Mouse (Mus musculus) E14TG2a.4 (cell line): Measurements from ENCODE around the gene Nhsl1.
A peak's percentile ranks its signal among the peaks of the same experiment; 100 is the strongest.
"Not testable (repeated sequence)": the region's sequence is repeated elsewhere in the genome, so short reads cannot be mapped to it uniquely, and the experiment has no call there.

Source experiments
- H3K27me3 ChIP-seq: 2 replicates; pipeline ENCODE4 v1.6.1; 2014; ENCODE audit warnings: low read length, control low read depth; ENCODE audit not compliant: insufficient read depth
- H3K36me3 ChIP-seq: 2 replicates; pipeline ENCODE4 v1.6.1; 2014; ENCODE audit warnings: low read length, control low read depth; ENCODE audit not compliant: insufficient read depth
- H3K4me1 ChIP-seq: replicated peaks from 2 replicates; pipeline ENCODE4 v1.6.1; 2014; ENCODE audit warnings: low read depth, low read length, control low read depth
- H3K4me3 ChIP-seq: replicated peaks from 2 replicates; pipeline ENCODE4 v1.5.1; 2014; ENCODE audit warnings: mild to moderate bottlenecking, low read length
- H3K9me3 ChIP-seq: 2 replicates; pipeline ENCODE4 v1.6.1; 2014; ENCODE audit warnings: low read length, control low read depth
- CTCF ChIP-seq: conservative IDR thresholded peaks from 2 replicates; pipeline ENCODE4 v1.5.1; 2014; ENCODE audit warnings: low read length
- NANOG ChIP-seq: IDR thresholded peaks from 2 replicates; pipeline ENCODE4 v1.6.1; 2014; ENCODE audit warnings: borderline replicate concordance, low read length, mixed read lengths
- POU5F1 ChIP-seq: IDR thresholded peaks from 2 replicates; pipeline ENCODE4 v1.6.1; 2014; ENCODE audit warnings: low read length, borderline replicate concordance

Gene Nhsl1

DNA sequence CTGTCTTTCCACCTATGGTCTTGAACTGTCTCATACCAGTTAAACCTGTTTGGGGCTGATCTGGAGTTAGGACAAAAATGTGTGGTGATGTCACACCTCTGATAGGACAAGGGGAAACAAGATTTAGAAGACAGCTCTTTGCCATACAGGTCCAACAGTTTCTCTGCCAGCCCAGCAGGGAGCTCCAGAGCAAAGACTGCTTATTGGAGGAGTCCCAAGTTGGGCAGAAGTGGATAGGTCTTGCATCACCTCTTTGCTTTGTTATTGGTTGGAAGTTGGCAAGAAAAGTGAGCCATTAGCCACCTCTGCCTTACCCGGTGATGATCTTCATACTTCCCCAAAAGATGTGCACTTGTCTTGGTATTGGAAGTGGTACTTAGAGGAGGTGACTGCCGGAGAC lies 218.1 kb downstream of the Nhsl1 start:
- TF ChIP-seq POU5F1: no peak
- no peak for TF ChIP-seq CTCF
- no peak for TF ChIP-seq NANOG
- H3K36me3 ChIP-seq: no peaks in the 10 kb centered on the region; the same call in 1 of the 2 replicates
- peaks cover 7% of the 10 kb centered on the region for H3K4me1 ChIP-seq
- no peaks in the 10 kb centered on the region for H3K9me3 ChIP-seq
- no peak overlapping the region for H3K4me3 ChIP-seq
- peaks cover 1% of the 10 kb centered on the region for H3K27me3 ChIP-seq

- no peaks in the 10 kb centered on the region for H3K9me3 ChIP-seq
- TF ChIP-seq POU5F1 (no peak), CTCF (no peak), NANOG (no peak)
- no peaks in the 10 kb centered on the region for H3K36me3 ChIP-seq
- H3K27me3 ChIP-seq: peaks cover 39% of the 10 kb centered on the region
- H3K4me1 ChIP-seq: peaks cover 25% of the 10 kb centered on the region
- H3K4me3 ChIP-seq: peak overlapping the region; percentile 75
These were observed 226.5 kb downstream of the Nhsl1 start for GRCm38 (mm10) chr10:18545309-18545708.

GRCm38 (mm10) chr10:18545813-18546235 lies 227.0 kb downstream of the Nhsl1 start, which contains the start of gene Hebp2:
Gene Hebp2, minus strand, starts transcription at chr10:18546076.
- Histone ChIP-seq H3K36me3 (no peaks in the 10 kb centered on the region), H3K9me3 (no peaks in the 10 kb centered on the region), H3K4me1 (peaks cover 28% of the 10 kb centered on the region), H3K4me3 (peak within 1 kb of the TSS; percentile 75), H3K27me3 (peaks cover 39% of the 10 kb centered on the region)
- no peak for TF ChIP-seq NANOG
- peak; percentile 31; the same call in 1 of the 2 replicates for TF ChIP-seq CTCF

GRCm38 (mm10) chr10:18547381-18547780 lies 228.6 kb downstream of the Nhsl1 start:
- Histone ChIP-seq H3K4me3 (no peak overlapping the region), H3K4me1 (peaks cover 28% of the 10 kb centered on the region), H3K9me3 (no peaks in the 10 kb centered on the region), H3K36me3 (no peaks in the 10 kb centered on the region), H3K27me3 (peaks cover 39% of the 10 kb centered on the region)
- no peak for TF ChIP-seq POU5F1

- Histone ChIP-seq H3K4me1 (peaks cover 28% of the 10 kb centered on the region), H3K36me3 (no peaks in the 10 kb centered on the region), H3K27me3 (peaks cover 39% of the 10 kb centered on the region), H3K9me3 (no peaks in the 10 kb centered on the region), H3K4me3 (peak overlapping the region; percentile 75)
- TF ChIP-seq NANOG (no peak), CTCF (no peak), POU5F1 (no peak)
These were observed 230.8 kb downstream of the Nhsl1 start for GRCm38 (mm10) chr10:18549321-18550216.

GRCm38 (mm10) chr10:18559076-18559475 lies 240.3 kb downstream of the Nhsl1 start:
- not testable (repeated sequence) for H3K36me3 ChIP-seq, H3K27me3 ChIP-seq, H3K9me3 ChIP-seq
- Histone ChIP-seq H3K4me1 (peaks cover 11% of the 10 kb centered on the region), H3K4me3 (peak overlapping the region; percentile 41; the same call in 1 of the 2 replicates)

DNA sequence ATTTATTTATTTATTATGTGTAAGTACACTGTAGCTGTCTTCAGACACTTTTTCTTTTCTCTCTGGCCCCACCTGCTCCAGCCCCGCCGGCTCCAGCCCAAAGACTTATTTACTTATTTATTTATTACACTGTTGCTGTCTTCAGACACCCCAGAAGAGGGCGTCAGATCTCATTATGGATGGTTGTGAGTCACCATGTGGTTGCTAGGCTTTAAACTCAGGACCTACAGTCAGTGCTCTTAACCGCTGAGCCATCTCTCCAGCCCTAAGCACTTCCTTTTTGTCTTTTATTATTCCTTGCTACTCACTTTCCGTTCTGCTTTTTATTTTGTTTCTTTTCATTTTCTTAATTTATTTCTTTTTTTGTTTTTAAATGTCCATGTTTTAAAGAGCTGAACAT lies 242.7 kb downstream of the Nhsl1 start:
- TF ChIP-seq CTCF (no peak), POU5F1 (no peak), NANOG (no peak)

GRCm38 (mm10) chr10:18562940-18563339 lies 244.2 kb downstream of the Nhsl1 start:
- Histone ChIP-seq H3K36me3 (no peaks in the 10 kb centered on the region), H3K27me3 (0 out of 2 replicates have a peak, but pooled peaks cover 4% of the 10 kb centered on the region)
- TF ChIP-seq CTCF: peak; percentile 78
- TF ChIP-seq NANOG: no peak

More for the DNA sequence above, 242.7 kb downstream of the Nhsl1 start:
- Histone ChIP-seq H3K9me3 (peaks cover 4% of the 10 kb centered on the region; the same call in 1 of the 2 replicates), H3K27me3 (0 out of 2 replicates have a peak, but pooled peaks cover 4% of the 10 kb centered on the region), H3K36me3 (no peaks in the 10 kb centered on the region), H3K4me1 (peaks cover 17% of the 10 kb centered on the region), H3K4me3 (no peak overlapping the region)

DNA sequence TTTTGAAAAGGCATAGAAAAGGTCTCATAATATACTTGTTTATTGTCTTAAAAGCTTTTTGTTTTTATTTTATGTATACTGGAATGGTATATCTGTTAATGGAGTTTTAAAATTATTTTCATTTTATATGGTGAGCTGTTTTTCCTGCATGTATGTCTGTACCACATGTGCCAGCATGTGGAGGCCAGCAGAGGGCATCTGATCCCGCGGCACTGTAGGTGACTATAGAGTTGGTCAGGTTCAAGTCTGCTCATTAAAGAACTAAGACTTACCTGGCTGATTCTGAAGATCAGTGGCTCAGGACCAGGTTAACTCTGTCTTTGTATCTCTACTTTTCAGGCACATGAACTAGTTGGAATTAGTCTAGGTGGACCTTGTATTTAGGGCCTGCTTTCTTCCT lies 253.8 kb downstream of the Nhsl1 start:
- Histone ChIP-seq H3K27me3 (no peaks in the 10 kb centered on the region), H3K9me3 (no peaks in the 10 kb centered on the region), H3K4me1 (0 out of 2 replicates have a peak, but pooled peaks cover 3% of the 10 kb centered on the region), H3K4me3 (no peak overlapping the region), H3K36me3 (no peaks in the 10 kb centered on the region)
- TF ChIP-seq CTCF (peak; percentile 49), POU5F1 (no peak), NANOG (no peak)

More at GRCm38 (mm10) chr10:18562940-18563339, 244.2 kb downstream of the Nhsl1 start:
- H3K4me3 ChIP-seq: no peak overlapping the region
- H3K4me1 ChIP-seq: peaks cover 17% of the 10 kb centered on the region
- H3K9me3 ChIP-seq: peaks cover 4% of the 10 kb centered on the region; the same call in 1 of the 2 replicates
